Mouse (Mus musculus) CH12.LX (cell line): Measurements from ENCODE around the gene Cdh13. TPM values are rescaled to one million over a fixed set of nuclear protein-coding genes. Genes with fewer than 3 reads are reported as not detected.

ENCODE experiments used
- DNase-seq: peaks from one replicate; pipeline ENCODE4 v3.0.0-alpha.2; 2013; ENCODE audit errors: extremely low read depth
- H3K27ac ChIP-seq: 2 replicates; pipeline ENCODE4 v1.5.1; 2012; ENCODE audit warnings: low read depth, mild to moderate bottlenecking, control low read depth, moderate library complexity; ENCODE audit not compliant: insufficient read depth
- H3K27me3 ChIP-seq: replicated peaks from 2 replicates; pipeline ENCODE3; 2012; ENCODE audit warnings: inconsistent platforms
- H3K36me3 ChIP-seq, 2 experiments: replicated peaks in 1 of 2; 2 replicates each; pipeline versions ENCODE3 to v1.6.1; 2012; ENCODE audit warnings: inconsistent platforms in 1 of 2, low read length in 1 of 2, mild to moderate bottlenecking in 1 of 2, mixed read lengths in 1 of 2, moderate library complexity in 1 of 2; ENCODE audit not compliant: control insufficient read depth in 1 of 2, insufficient read depth in 1 of 2
- H3K4me1 ChIP-seq, 2 experiments: 2 replicates each; pipeline ENCODE4 v1.6.1; 2012; ENCODE audit warnings: inconsistent platforms in 1 of 2, moderate library complexity in 1 of 2; ENCODE audit not compliant: insufficient read depth in 2 of 2, control insufficient read depth in 1 of 2
- H3K4me2 ChIP-seq: 2 replicates; pipeline ENCODE4 v1.6.1; 2012; ENCODE audit warnings: low read depth, mild to moderate bottlenecking, control low read depth; ENCODE audit not compliant: poor library complexity, insufficient read depth, severe bottlenecking
- H3K4me3 ChIP-seq, 3 experiments: fragments of 150-350 bp in 1 of 3; sonication (generic) in 1 of 3; replicated peaks in 1 of 3; 2 replicates each; pipeline versions ENCODE3 to v1.5.1; 2011 to 2012; ENCODE audit warnings: low read depth in 2 of 3, low read length in 2 of 3, mild to moderate bottlenecking in 2 of 3, moderate library complexity in 2 of 3, control low read depth in 1 of 3, improper control_type of control experiment in 1 of 3, inconsistent platforms in 1 of 3, mixed read lengths in 1 of 3; ENCODE audit not compliant: poor library complexity in 1 of 3
- H3K79me2 ChIP-seq: replicated peaks from 2 replicates; pipeline ENCODE4 v1.6.1; 2012; ENCODE audit warnings: mild to moderate bottlenecking, moderate library complexity; ENCODE audit not compliant: control insufficient read depth, poor library complexity, insufficient read depth, severe bottlenecking; ENCODE audit errors: extremely low read depth
- H3K9ac ChIP-seq: 2 replicates; pipeline ENCODE4 v1.6.1; 2012; ENCODE audit warnings: low read depth, mild to moderate bottlenecking, control low read depth, moderate library complexity; ENCODE audit not compliant: insufficient read depth
- H3K9me3 ChIP-seq: replicated peaks from 2 replicates; pipeline ENCODE3; 2012; ENCODE audit warnings: low read length, inconsistent platforms, mixed read lengths
- CHD1 ChIP-seq: IDR thresholded peaks from 2 replicates; pipeline ENCODE4 v1.6.1; 2012; ENCODE audit warnings: low read depth, low read length, improper control_type of control experiment, inconsistent platforms
- CHD2 ChIP-seq: IDR thresholded peaks from 2 replicates; pipeline ENCODE4 v1.6.1; 2011; ENCODE audit warnings: low read length, improper control_type of control experiment
- CTCF ChIP-seq, 2 experiments: IDR thresholded peaks in 1 of 2; conservative IDR thresholded peaks in 1 of 2; 2 replicates each; pipeline ENCODE4 v1.5.1; 2011 to 2012; ENCODE audit warnings: low read depth in 2 of 2, low read length in 2 of 2, improper control_type of control experiment in 1 of 2, inconsistent platforms in 1 of 2, mild to moderate bottlenecking in 1 of 2, moderate library complexity in 1 of 2
- ELF1 ChIP-seq: IDR thresholded peaks from 2 replicates; pipeline ENCODE4 v1.6.1; 2014; ENCODE audit warnings: low read depth, mild to moderate bottlenecking, inconsistent platforms, low read length, improper control_type of control experiment
- EP300 ChIP-seq: IDR thresholded peaks from 2 replicates; pipeline ENCODE4 v1.6.1; 2011; ENCODE audit warnings: low read length, improper control_type of control experiment
- ETS1 ChIP-seq: conservative IDR thresholded peaks from 2 replicates; pipeline ENCODE4 v1.6.1; 2012; ENCODE audit warnings: low read depth, mild to moderate bottlenecking, inconsistent platforms, low read length, improper control_type of control experiment, moderate library complexity
- HCFC1 ChIP-seq: IDR thresholded peaks from 2 replicates; pipeline ENCODE4 v1.6.1; 2012; ENCODE audit warnings: low read depth, mild to moderate bottlenecking, inconsistent platforms, low read length, improper control_type of control experiment
- IRF4 ChIP-seq: IDR thresholded peaks from 2 replicates; pipeline ENCODE4 v1.6.1; 2014; ENCODE audit warnings: low read depth, mild to moderate bottlenecking, inconsistent platforms, low read length, improper control_type of control experiment
- JUN ChIP-seq: IDR thresholded peaks from 2 replicates; pipeline ENCODE4 v1.6.1; 2011; ENCODE audit warnings: low read depth, mild to moderate bottlenecking, low read length, improper control_type of control experiment, moderate library complexity; ENCODE audit not compliant: insufficient read depth
- JUND ChIP-seq: conservative IDR thresholded peaks from 2 replicates; pipeline ENCODE4 v1.6.1; 2011; ENCODE audit warnings: low read depth, low read length, improper control_type of control experiment
- KAT2A ChIP-seq: IDR thresholded peaks from 2 replicates; pipeline ENCODE4 v1.6.1; 2012; ENCODE audit warnings: low read length, improper control_type of control experiment, inconsistent platforms; ENCODE audit not compliant: insufficient replicate concordance
- MAX ChIP-seq: IDR thresholded peaks from 2 replicates; pipeline ENCODE4 v1.6.1; 2011; ENCODE audit warnings: low read length, improper control_type of control experiment
- MYC ChIP-seq: IDR thresholded peaks from 2 replicates; pipeline ENCODE4 v1.6.1; 2011; ENCODE audit warnings: low read depth, mild to moderate bottlenecking, improper control_type of control experiment, low read length
- NELFE ChIP-seq: IDR thresholded peaks from 2 replicates; pipeline ENCODE4 v1.6.1; 2011; ENCODE audit warnings: low read depth, low read length, improper control_type of control experiment
- NRF1 ChIP-seq: IDR thresholded peaks from 2 replicates; pipeline ENCODE4 v1.6.1; 2014; ENCODE audit warnings: low read depth, mild to moderate bottlenecking, inconsistent platforms, low read length, improper control_type of control experiment, moderate library complexity
- PAX5 ChIP-seq: IDR thresholded peaks from 2 replicates; pipeline ENCODE4 v1.6.1; 2012; ENCODE audit warnings: low read length, inconsistent platforms, mixed read lengths
- POLR2A ChIP-seq: IDR thresholded peaks from 2 replicates; pipeline ENCODE4 v1.6.1; 2011; ENCODE audit warnings: low read depth, mild to moderate bottlenecking, improper control_type of control experiment, low read length
- POLR2AphosphoS2 ChIP-seq: IDR thresholded peaks from 2 replicates; pipeline ENCODE4 v1.6.1; 2011; ENCODE audit warnings: low read depth, low read length, improper control_type of control experiment
- RAD21 ChIP-seq: IDR thresholded peaks from 2 replicates; pipeline ENCODE4 v1.6.1; 2011; ENCODE audit warnings: low read depth, mild to moderate bottlenecking, low read length, improper control_type of control experiment, moderate library complexity
- RCOR1 ChIP-seq: conservative IDR thresholded peaks from 2 replicates; pipeline ENCODE4 v1.6.1; 2012; ENCODE audit warnings: low read depth, mild to moderate bottlenecking, inconsistent platforms, low read length, improper control_type of control experiment
- SIN3A ChIP-seq: IDR thresholded peaks from 2 replicates; pipeline ENCODE4 v1.6.1; 2012; ENCODE audit warnings: low read length, improper control_type of control experiment, inconsistent platforms
- TBP ChIP-seq: conservative IDR thresholded peaks from 2 replicates; pipeline ENCODE4 v1.6.1; 2011; ENCODE audit warnings: low read depth, low read length, improper control_type of control experiment
- TCF12 ChIP-seq: IDR thresholded peaks from 2 replicates; pipeline ENCODE4 v1.6.1; 2014; ENCODE audit warnings: low read depth, mild to moderate bottlenecking, inconsistent platforms, low read length, improper control_type of control experiment
- UBTF ChIP-seq: IDR thresholded peaks from 2 replicates; pipeline ENCODE4 v1.6.1; 2012; ENCODE audit warnings: low read depth, mild to moderate bottlenecking, inconsistent platforms, low read length, improper control_type of control experiment, moderate library complexity
- USF2 ChIP-seq: conservative IDR thresholded peaks from 2 replicates; pipeline ENCODE4 v1.6.1; 2011; ENCODE audit warnings: low read depth, low read length, improper control_type of control experiment
- ZNF384 ChIP-seq: IDR thresholded peaks from 2 replicates; pipeline ENCODE4 v1.6.1; 2012; ENCODE audit warnings: low read depth, low read length, improper control_type of control experiment, inconsistent platforms
- dilution Hi-C: fragments of 300-500 bp; cut with MboI; formaldehyde crosslinking; loops from 2 replicates; pipeline ENCODE4 v1.14.3; 2020; ENCODE audit warnings: low sequenced_read_pairs; ENCODE audit not compliant: extremely low pct_unique_long_range_greater_than_20kb, extremely low pct_ligation_motif_present
- in situ Hi-C: fragments of 300-500 bp; cut with MboI; formaldehyde crosslinking; loops from 3 replicates; pipeline ENCODE4 v1.14.3; 2019; ENCODE audit warnings: low sequenced_read_pairs, low pct_ligation_motif_present, low pct_unique_long_range_greater_than_20kb, mixed read lengths
- polyA plus RNA-seq: library from polyadenylated mRNA; unstranded; fragments of >175 nt; gene quantifications from 2 replicates; pipeline ENCODE4 v1.2.1, GENCODE M21; 2012; ENCODE audit warnings: low read depth; ENCODE audit not compliant: insufficient read length
- total RNA-seq, 2 experiments: library from RNA; depleted of rRNA; stranded (reverse); fragments of 300-350 nt in 1 of 2; fragments of >200 nt in 1 of 2; gene quantifications; 2 replicates each; pipeline ENCODE4 v1.2.3; 2012 to 2014

The Cdh13 gene
- total and polyA plus RNA-seq, 3 experiments = not detected

- no peaks in the 10 kb centered on the region for H3K4me1 ChIP-seq
- H3K27me3 ChIP-seq = no peaks in the 10 kb centered on the region
- dilution Hi-C loops = no loop called here
- no peak for DNase-seq
- H3K4me2 ChIP-seq = no peak overlapping the region
- no peak overlapping the region for H3K27ac ChIP-seq
- H3K36me3 ChIP-seq = no peaks in the 10 kb centered on the region
- in situ Hi-C loops = no loop called here
- no peak overlapping the region for H3K9ac ChIP-seq
- peaks cover 90% of the 10 kb centered on the region for H3K9me3 ChIP-seq
- TF ChIP-seq CHD1 = no peak
- no peak for TF ChIP-seq USF2
- TF ChIP-seq SIN3A = no peak
- TF ChIP-seq CTCF (conservative IDR thresholded peaks at IDR 0.05 in 1 of 2, IDR thresholded peaks at IDR 0.05 in 1 of 2; ENCODE audit: low read depth in 2 of 2, low read length in 2 of 2) = no peak
- no peak for TF ChIP-seq EP300
- H3K4me3 ChIP-seq = no peak overlapping the region
- no peaks in the 10 kb centered on the region for H3K79me2 ChIP-seq
These were observed 381.5 kb downstream of the Cdh13 start for GRCm38 (mm10) chr8:118665081-118665480.

GRCm38 (mm10) chr8:118667736-118668135, 384.2 kb downstream of the Cdh13 start:
- dilution Hi-C loops (no loop called here), in situ Hi-C loops (no loop called here)
- Histone ChIP-seq H3K4me2 (no peak overlapping the region), H3K27me3 (no peaks in the 10 kb centered on the region), H3K36me3 (no peaks in the 10 kb centered on the region), H3K27ac (no peak overlapping the region), H3K4me3 (no peak overlapping the region)
- no peak for DNase-seq
- TF ChIP-seq RCOR1 (no peak), JUND (no peak), SIN3A (no peak), ETS1 (no peak), RAD21 (no peak), TBP (no peak), POLR2A (no peak), USF2 (no peak), CTCF (conservative IDR thresholded peaks at IDR 0.05 in 1 of 2, IDR thresholded peaks at IDR 0.05 in 1 of 2; ENCODE audit: low read depth in 2 of 2, low read length in 2 of 2) (no peak), CHD2 (no peak), HCFC1 (no peak), MAX (no peak), UBTF (no peak), NELFE (no peak)
- TF ChIP-seq, all 38 proteins: peak for 0
- H3K9ac ChIP-seq = no peak overlapping the region
- H3K9me3 ChIP-seq = peaks cover 91% of the 10 kb centered on the region
- no peaks in the 10 kb centered on the region for H3K79me2 ChIP-seq
- H3K4me1 ChIP-seq = no peaks in the 10 kb centered on the region

- H3K4me3 ChIP-seq = no peak overlapping the region
- H3K36me3 ChIP-seq = no peaks in the 10 kb centered on the region
- H3K9me3 ChIP-seq = peaks cover 93% of the 10 kb centered on the region
- no peak for DNase-seq
- H3K27ac ChIP-seq = no peak overlapping the region
- H3K79me2 ChIP-seq = no peaks in the 10 kb centered on the region
- dilution Hi-C loops (no loop called here), in situ Hi-C loops (no loop called here)
- H3K4me1 ChIP-seq = no peaks in the 10 kb centered on the region
- H3K27me3 ChIP-seq = no peaks in the 10 kb centered on the region
- H3K4me2 ChIP-seq = no peak overlapping the region
- H3K9ac ChIP-seq = no peak overlapping the region
- TF ChIP-seq JUND (no peak), EP300 (no peak), IRF4 (no peak), SIN3A (no peak), UBTF (no peak), PAX5 (no peak), KAT2A (no peak), NRF1 (no peak), POLR2AphosphoS2 (no peak), TBP (no peak), TCF12 (no peak), RCOR1 (no peak), JUN (no peak), ETS1 (no peak), CHD1 (no peak), MYC (no peak), CTCF (conservative IDR thresholded peaks at IDR 0.05 in 1 of 2, IDR thresholded peaks at IDR 0.05 in 1 of 2; ENCODE audit: low read depth in 2 of 2, low read length in 2 of 2) (no peak), ZNF384 (no peak), ELF1 (no peak)
These were observed 392.7 kb downstream of the Cdh13 start for GRCm38 (mm10) chr8:118676233-118676632.
